Mouse (Mus musculus) cerebellum, adult 9-11 months (tissue): ENCODE data around the gene Nrbp1.
A peak's percentile ranks its signal among the peaks of the same experiment; 100 is the strongest.
"Not testable (repeated sequence)": the region's sequence is repeated elsewhere in the genome, so short reads cannot be mapped to it uniquely, and the experiment has no call there.

ENCODE experiments used
- DNase-seq: peaks from one replicate; pipeline ENCODE4 v3.0.0; 2022

Gene Nrbp1

DNA sequence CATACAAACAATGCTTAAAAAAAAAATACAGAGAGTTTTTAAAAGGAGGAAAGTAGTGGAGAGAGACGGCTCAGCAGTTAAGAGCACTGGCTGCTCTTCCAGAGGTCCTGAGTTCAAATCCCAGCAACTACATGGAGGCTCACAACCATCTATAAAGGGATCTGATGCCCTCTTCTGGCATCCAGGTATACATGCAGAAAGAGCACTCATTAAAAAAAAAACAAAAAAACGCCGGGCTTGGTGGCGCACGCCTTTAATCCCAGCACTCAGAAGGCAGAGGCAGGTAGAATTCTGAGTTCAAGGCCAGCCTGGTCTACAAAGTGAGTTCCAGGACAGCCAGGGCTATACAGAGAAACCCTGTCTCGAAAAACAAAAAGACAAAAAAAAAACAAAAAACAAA lies 24.1 kb upstream of the Nrbp1 start:
- not testable (repeated sequence) for DNase-seq

GRCm38 (mm10) chr5:31218294-31218693 lies 22.4 kb upstream of the Nrbp1 start:
- DNase-seq, result no peak

GRCm38 (mm10) chr5:31219070-31219469 lies 21.6 kb upstream of the Nrbp1 start:
- no peak for DNase-seq

DNA sequence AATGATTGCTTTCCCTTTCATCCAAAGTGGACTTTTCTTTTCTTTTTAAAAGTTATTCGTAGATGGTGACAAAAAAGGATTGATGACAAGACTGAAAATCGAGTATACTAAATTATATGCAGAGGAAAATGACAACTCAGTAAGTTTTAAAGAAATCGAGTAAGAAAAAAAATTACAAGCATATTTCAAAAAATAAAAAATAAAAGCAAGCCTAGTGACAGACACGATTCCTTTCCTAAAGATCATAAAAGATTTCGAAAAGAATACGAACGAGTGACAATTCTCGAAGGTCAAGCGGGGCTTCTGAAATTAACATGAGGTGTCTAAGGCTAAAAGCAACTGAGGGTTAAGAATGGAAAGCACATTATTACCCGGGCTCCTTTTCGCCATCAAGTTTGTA lies 21.2 kb upstream of the Nrbp1 start:
- no peak for DNase-seq

DNA sequence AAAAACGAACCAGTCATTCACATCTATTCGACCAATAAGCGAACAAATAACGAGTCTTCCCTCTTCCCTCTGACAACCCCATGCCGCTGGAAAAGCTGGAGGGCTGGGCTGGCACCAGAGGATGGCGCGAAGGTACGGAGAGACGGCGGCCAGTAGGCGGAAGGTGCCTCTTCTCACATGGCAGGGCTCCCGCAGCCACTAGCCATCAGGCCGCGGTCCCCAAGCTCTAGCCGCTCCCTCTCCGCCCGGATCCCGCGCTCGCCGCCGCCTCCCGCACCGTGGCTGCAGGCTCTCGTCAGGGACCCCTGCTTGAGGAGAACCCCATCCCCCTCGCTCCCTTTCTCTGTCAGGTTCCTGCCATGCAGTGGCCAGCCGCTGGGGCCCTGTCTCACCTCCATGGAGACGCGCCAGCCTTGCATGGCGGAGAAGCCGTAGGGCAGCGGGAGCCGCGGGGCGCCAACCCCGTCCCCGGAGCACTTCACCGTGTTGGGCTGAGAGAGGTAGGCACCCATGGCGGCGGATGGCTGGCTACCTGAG lies 20.7 kb upstream of the Nrbp1 start:
- DNase-seq, result no peak

- peak; percentile 95 for DNase-seq
Measured at GRCm38 (mm10) chr5:31220448-31221303, 20.0 kb upstream of the Nrbp1 start, which contains the start of gene Ppm1g. Gene Ppm1g, minus strand, starts transcription at chr5:31220687.

DNA sequence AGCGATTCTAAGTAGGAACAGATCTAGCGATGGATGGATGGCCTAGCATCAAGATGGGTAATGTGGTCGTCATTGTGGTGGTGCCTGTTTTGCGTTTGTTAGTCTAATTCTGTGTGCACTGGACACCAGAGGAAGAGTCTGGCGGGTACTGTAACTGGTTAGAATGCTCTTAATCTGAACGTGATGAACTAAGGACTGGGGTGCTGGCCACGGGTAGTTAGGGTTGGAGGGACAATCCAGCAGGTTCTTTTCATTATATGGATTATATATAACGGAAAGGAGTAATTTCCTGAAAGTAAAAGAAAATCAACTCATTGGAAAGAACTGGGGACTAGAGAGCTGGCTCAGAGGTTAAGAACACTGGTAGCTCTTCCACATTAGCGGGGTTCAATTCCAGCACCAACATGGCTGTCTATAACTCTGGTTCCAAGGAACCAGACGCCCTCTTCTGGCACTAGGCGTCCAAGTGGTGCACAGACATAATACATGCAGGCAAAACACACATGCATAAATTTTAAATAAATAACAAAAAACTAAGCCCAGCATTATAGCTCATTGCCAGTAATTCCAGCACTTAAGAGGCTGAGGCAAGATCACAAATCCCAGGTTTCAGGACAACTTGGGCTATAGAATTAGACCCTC lies 19.2 kb upstream of the Nrbp1 start:
- no peak for DNase-seq

GRCm38 (mm10) chr5:31222696-31223095 lies 18.0 kb upstream of the Nrbp1 start:
- DNase-seq, result no peak

DNA sequence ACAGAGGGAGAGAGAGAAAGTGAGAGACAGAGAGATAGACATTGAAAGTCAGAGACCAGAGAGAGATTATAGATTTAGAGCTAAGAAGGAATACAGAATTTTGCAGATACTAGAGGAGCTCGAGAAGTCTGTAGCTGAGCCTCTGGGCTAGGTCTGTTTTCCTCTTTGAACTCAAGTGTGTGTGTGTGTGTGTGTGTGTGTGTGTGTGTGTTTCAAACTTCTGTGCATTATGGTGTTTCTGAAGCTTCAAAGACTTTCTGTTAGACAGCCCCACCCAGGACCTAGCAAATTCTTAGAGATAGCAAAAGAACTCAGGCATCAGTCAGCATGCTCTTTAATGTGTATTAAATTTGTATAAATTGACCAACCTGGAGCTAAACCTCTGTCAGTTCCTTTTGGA lies 14.0 kb upstream of the Nrbp1 start:
- no peak for DNase-seq

DNA sequence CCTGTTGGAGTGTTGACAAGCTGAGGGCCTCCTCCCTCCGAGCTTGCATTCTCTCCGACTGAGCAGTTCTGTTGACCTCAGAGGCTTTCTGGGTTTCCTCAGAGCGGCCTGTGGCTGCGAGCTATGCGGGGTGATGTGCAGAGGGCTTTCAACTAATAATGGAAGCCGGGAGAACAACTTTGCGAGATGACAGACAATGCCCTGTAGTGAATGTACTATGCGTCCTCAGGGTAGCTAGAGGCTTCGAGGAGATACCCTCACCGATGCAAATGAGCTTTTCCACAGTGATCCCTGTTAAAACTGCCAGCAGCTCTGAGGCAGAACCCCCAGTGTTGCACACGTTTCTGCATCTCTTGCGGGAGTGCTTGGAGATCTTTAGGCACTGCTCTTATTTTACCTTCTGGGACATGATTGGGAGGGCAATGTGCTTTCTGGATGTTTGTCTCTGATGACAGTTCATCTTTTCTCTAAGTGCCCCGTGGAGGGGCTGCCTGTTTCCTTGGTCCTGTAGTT lies 914 bp downstream of the Nrbp1 start:
- DNase-seq, result no peak

GRCm38 (mm10) chr5:31242191-31242590 lies 1.5 kb downstream of the Nrbp1 start:
- no peak for DNase-seq

DNA sequence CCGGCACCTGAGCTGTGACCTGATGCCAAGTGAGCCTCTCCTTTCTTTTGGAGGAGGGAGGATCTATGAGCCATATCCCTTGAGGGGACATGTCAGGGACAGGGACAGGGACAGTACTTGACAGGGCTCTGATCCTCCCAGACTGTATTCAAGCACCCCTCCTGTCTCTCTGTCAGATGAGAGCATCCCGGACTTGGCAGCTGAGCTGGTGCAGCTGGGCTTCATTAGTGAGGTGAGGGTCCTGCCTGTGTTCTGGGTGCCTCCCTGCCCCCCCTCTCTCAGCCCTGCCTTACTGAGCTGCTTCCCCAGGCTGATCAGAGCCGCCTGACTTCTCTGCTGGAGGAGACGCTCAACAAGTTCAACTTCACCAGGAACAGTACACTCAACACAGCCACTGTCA lies 10.1 kb downstream of the Nrbp1 start:
- no peak for DNase-seq

DNA sequence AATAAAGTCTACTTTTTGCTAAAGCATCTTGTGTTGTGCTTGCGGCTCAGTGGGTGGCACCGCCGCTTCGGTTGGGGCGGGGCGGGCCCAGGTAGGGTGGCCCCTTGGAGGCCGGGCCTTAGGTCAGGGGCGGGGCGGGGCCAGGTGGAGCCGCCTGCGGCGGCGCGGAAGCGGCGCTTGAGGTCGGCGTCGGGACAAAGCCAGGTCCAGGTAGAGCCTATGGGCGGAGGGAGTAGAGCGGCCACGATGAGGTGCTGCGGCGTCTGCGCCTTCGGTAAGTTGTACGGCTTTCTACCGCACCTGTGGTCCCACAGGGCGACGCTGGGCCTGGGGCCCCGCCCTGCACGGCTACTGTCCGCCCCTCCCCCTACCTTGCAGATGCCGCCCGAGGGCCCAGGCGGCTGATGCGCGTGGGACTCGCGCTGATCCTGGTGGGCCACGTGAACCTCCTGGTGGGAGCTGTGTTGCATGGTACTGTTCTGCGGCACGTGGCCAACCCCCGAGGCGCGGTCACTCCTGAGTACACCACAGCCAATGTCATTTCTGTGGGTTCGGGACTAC lies 11.0 kb downstream of the Nrbp1 start, which contains the start of gene Krtcap3:
Gene Krtcap3, plus strand, starts transcription at position 151 of the 561 bp plus-strand sequence.
- peak; percentile 42 for DNase-seq

- DNase-seq, result no peak
Measured at GRCm38 (mm10) chr5:31252151-31252550, 11.5 kb downstream of the Nrbp1 start.

DNA sequence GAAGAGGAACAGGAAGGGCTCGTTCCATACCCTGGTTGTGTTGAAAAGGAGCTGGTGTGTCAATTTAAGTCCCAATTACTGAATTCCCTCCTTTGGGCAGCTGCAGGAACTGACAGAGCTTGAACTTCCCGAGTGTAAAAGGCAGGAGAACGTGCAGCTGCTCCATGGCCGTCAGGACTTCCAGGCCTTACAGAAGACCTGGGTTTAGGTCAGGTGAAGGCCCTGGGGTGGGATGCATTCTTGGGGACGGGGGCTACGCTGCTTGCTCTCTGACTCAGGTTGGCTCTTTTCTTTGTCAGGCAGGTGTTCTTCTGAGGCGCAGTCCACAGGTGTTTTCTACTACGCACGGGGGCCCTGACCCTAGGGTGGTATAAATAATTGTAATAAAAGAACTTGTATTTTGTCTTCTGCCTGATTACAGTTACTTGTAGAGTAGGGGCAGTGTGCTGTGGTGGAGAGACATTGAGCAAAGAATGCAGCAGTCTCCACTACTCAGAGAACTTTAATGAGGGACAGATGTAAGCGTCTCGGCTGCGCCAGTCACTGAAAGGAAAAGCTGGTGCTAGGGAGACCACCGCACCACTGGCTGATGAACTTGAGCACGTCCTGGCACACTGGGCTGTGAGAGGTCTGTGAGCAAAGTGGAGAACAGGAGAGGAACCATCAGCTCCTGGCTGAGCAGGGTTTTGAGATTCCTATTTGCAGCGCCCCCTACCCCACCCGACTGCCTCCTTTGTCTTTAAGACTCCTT lies 12.3 kb downstream of the Nrbp1 start:
- no peak for DNase-seq

- no peak for DNase-seq
Measured at GRCm38 (mm10) chr5:31253806-31254205, 13.1 kb downstream of the Nrbp1 start.

DNA sequence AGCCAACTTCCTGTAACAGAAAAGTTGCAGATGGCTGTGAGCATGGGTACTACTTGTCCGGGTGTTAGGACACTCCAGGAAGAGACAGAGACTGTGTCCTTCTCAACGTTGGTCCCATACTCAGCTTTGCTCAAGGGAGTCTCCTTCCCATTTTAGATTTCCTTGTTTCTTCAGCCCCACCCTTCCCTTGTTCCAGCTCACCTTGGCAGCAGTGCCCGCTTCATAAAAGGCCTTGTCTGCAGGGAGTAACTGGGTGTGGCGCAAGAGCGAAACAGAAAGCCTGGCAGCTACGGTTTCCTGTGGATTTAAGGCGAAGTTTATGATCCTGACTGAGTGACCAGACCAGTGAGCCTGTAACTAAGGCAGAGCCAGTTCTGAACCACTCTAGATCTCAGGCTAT lies 13.8 kb downstream of the Nrbp1 start:
- DNase-seq, result no peak

DNA sequence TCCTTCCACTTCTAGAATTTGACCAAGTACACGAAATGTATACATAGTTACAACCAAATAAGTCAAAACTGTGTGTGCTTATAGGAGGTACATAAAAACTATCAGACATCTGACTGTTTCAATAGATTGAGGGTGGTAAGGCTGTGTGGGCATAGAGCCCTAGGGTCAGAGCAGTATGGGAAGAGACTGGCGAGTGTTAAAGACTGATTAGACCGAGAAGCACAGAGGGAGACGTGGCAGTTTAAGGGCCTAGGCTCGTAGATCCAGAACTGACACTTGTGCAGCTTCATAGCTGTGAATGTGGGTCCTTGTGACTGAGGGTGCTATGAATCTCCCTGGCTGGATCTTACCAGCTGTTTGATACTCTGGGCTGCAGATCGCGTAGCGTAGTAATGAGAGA lies 14.2 kb downstream of the Nrbp1 start:
- DNase-seq, result no peak

- no peak for DNase-seq
Measured at GRCm38 (mm10) chr5:31255381-31255780, 14.7 kb downstream of the Nrbp1 start.

- no peak for DNase-seq
Measured at GRCm38 (mm10) chr5:31255971-31256370, 15.3 kb downstream of the Nrbp1 start.

DNA sequence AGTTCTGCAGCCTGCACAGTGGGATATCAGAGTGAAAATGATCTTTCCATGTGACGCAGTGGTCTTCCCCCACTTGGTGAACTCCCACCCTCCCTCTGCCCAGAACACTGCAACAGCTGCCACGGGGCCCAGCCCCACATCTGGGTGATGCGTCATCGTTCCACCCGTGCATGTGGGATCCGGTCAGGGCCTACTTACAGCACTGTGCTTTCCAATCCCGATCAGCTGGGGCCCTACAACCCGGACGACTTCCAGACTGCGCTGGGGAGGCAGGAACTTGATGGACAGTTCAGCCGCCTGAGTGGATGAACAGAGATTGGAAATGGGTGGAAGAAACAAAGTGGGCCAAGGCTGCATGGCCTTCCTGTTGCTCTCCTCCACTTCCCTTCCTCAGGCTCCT lies 17.0 kb downstream of the Nrbp1 start:
- DNase-seq, result no peak

DNA sequence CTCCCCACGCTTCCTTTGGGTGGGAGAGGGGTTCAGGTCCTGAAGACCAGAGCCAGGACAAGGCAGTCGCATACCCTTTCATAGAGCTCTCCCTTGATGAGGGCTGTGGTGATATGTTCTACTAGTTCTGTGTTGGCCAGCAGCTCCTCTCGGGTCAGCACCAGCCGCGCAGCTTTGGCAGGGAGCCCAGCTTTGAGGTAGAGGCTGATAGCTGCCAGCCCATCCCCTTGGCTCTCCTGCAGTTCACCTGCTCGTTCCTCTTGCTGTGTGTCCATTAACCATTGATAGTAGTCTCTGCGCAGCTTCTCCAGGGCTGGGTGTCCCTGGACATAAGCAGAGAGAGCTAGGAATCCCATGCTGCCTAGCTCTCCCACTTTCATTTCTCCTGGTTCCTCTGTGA lies 25.4 kb downstream of the Nrbp1 start:
- DNase-seq, result no peak

DNA sequence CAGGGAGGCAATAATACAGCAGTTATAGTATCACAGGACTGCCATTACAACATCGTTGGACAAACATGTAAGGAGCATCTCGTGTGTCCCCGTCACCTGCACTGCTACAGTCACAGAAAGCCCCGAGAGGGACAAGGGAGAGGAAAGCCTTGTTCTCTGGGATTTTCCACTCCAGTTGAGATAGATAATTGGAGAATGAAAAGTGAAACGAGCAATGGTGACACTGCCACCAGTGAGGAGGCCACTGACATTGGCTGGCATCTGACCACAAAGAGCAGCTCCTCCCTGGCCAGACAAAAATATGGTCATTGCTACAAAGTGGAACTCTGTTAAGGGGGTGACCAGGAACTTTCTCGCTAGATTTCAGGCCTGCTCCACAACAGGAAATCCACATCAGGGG lies 27.0 kb downstream of the Nrbp1 start:
- DNase-seq, result no peak
